Mouse (Mus musculus) ES-Bruce4 (cell line): Measurements from ENCODE around the gene Ablim2.

Source experiments
- EP300 ChIP-seq: IDR thresholded peaks from 2 replicates; pipeline ENCODE4 v1.6.1; 2011; ENCODE audit warnings: low read depth, low read length; ENCODE audit not compliant: insufficient read depth
- POLR2A ChIP-seq: IDR thresholded peaks from one replicate; pipeline ENCODE4 v1.8.1; 2011; ENCODE audit warnings: low read length; ENCODE audit not compliant: insufficient read depth

DNA sequence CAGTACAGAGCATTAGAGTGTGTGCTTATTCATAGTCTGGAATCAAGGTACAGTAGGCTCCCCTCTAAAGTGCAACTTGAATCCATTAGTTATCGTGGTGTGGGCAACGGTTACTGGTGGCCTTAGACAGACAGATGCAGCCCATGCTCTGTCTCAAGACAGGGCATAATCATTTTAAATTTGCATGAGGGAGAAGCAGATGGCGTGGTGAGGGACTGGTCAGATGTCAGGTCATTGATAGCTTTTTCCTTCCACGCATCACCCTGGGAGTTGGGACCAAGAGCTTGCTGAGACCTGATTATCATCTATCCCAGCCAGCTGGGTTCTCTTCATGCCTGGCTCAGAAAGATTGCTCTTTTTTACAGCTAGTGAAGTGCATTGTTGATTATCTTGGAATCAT is 162.4 kb downstream of the Ablim2 start:
- TF ChIP-seq EP300 (no peak), POLR2A (no peak)
